Mouse (Mus musculus) frontal cortex, postnatal 36 days (tissue): Measurements from ENCODE around the gene Slco3a1.

Experiments used
- DNase-seq, 2 experiments: peaks; one replicate each; pipeline ENCODE4 v3.0.0; 2022; ENCODE audit warnings: low spot score in 2 of 2

Gene Slco3a1

GRCm38 (mm10) chr7:74487727-74488126, 66.9 kb downstream of the Slco3a1 start:
- no peak for DNase-seq

- DNase-seq = no peak
Observed at GRCm38 (mm10) chr7:74486083-74486482, 68.5 kb downstream of the Slco3a1 start.

GRCm38 (mm10) chr7:74485669-74486068, 68.9 kb downstream of the Slco3a1 start:
- no peak for DNase-seq

- no peak for DNase-seq
Observed at GRCm38 (mm10) chr7:74484024-74484385, 70.6 kb downstream of the Slco3a1 start.

- DNase-seq = no peak
Observed at GRCm38 (mm10) chr7:74483294-74484023, 71.1 kb downstream of the Slco3a1 start.

GRCm38 (mm10) chr7:74471740-74472139, 82.8 kb downstream of the Slco3a1 start:
- DNase-seq = no peak

- no peak for DNase-seq
Observed at GRCm38 (mm10) chr7:74466886-74467285, 87.7 kb downstream of the Slco3a1 start.

GRCm38 (mm10) chr7:74464638-74465037, 89.9 kb downstream of the Slco3a1 start:
- DNase-seq = no peak

- DNase-seq = no peak
Observed at GRCm38 (mm10) chr7:74462451-74462850, 92.1 kb downstream of the Slco3a1 start.

GRCm38 (mm10) chr7:74461736-74462135, 92.8 kb downstream of the Slco3a1 start:
- no peak for DNase-seq

- DNase-seq = no peak
Observed at GRCm38 (mm10) chr7:74461146-74461545, 93.4 kb downstream of the Slco3a1 start.

GRCm38 (mm10) chr7:74459812-74460211, 94.8 kb downstream of the Slco3a1 start:
- no peak for DNase-seq

GRCm38 (mm10) chr7:74459277-74459676, 95.3 kb downstream of the Slco3a1 start:
- DNase-seq = no peak

GRCm38 (mm10) chr7:74458475-74459221, 95.9 kb downstream of the Slco3a1 start:
- peak in 1 of 2 experiments; percentile 8 for DNase-seq

GRCm38 (mm10) chr7:74457347-74457975, 97.1 kb downstream of the Slco3a1 start:
- peak; percentile 54 to 56 for DNase-seq

GRCm38 (mm10) chr7:74456781-74457180, 97.8 kb downstream of the Slco3a1 start:
- no peak for DNase-seq

- DNase-seq = no peak
Observed at GRCm38 (mm10) chr7:74451047-74451446, 103.5 kb downstream of the Slco3a1 start.

GRCm38 (mm10) chr7:74449802-74450201, 104.8 kb downstream of the Slco3a1 start:
- no peak for DNase-seq

GRCm38 (mm10) chr7:74447781-74448180, 106.8 kb downstream of the Slco3a1 start:
- no peak for DNase-seq

GRCm38 (mm10) chr7:74445148-74445547, 109.4 kb downstream of the Slco3a1 start:
- DNase-seq = no peak

- DNase-seq = no peak
Observed at GRCm38 (mm10) chr7:74442380-74442779, 112.2 kb downstream of the Slco3a1 start.

- no peak for DNase-seq
Observed at GRCm38 (mm10) chr7:74437534-74437933, 117.0 kb downstream of the Slco3a1 start.

GRCm38 (mm10) chr7:74436642-74437041, 117.9 kb downstream of the Slco3a1 start:
- no peak for DNase-seq
